Mouse (Mus musculus) heart, postnatal 36 days (tissue): Measurements from ENCODE around the gene Glcci1. TPM values are rescaled to one million over a fixed set of nuclear protein-coding genes. Genes with fewer than 3 reads are reported as not detected.

Source experiments
- DNase-seq, 2 experiments: peaks; one replicate each; pipeline ENCODE4 v3.0.0; 2021 to 2022
- intact Hi-C: fragments of 180-260 bp; cut with DNase I; formaldehyde crosslinking; loops from one replicate; pipeline ENCODE4 v1.15.1; 2025
- total RNA-seq, 2 experiments: library from RNA; stranded (reverse); gene quantifications; 2 replicates each; pipeline ENCODE4 v1.2.3; 2021

Gene Glcci1
- total RNA-seq, 2 experiments from 2014 or later, result 9.4 to 11.6 TPM

DNA sequence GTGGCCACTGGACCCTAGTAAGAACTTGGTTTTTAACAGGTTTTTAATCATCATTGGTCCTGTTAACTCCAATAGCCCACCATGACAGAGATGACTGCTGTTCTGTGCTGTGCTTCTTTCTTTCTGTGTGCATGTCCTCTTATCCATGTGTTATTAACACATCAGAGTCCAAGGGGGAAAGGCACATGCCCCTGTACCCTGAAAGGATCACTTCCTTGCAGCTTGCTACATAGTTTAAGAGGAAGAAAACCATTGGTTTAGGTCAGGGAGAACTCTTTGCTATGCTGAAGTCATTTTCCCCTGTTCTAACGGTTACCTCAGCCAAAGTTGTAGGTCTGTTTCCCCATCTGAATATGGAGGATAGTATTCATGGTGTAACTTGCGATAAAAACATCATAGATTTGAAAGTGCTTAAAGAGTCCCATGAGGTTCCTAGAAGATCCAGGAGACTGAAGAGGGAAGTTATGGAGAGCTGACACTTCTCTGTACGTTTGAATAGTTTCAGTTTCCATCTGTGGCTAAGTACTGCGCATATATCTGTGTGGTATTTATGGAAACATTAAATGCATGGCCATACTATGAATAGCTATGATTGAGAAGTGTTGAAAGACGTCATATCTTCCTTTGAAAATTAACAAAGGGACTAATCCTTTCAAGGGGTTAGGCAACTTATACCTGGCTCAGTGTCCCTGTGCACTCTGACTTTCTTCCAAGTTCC, 14.1 kb upstream of the Glcci1 start:
- no peak for DNase-seq
- intact Hi-C loops, result no loop called here

DNA sequence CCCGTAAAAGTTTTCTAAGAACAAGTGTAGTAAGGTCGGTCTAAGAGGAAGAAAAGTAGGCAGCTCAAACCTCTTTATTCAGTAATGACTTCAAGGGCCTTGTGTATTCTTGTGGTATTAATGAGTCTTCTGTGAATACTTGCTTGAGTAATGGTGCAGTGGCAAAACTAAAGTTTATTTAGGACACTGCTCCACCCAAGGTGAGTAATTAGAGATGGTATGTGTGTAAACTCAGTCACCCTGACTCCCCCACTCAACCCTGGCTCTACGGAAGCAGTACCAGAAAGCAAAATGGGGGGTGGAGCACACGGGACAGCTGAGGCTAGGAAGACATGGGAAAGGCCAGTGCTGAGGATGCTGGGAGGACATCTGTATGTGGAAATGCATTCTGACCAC, 13.6 kb upstream of the Glcci1 start:
- intact Hi-C loops, result no loop called here

DNA sequence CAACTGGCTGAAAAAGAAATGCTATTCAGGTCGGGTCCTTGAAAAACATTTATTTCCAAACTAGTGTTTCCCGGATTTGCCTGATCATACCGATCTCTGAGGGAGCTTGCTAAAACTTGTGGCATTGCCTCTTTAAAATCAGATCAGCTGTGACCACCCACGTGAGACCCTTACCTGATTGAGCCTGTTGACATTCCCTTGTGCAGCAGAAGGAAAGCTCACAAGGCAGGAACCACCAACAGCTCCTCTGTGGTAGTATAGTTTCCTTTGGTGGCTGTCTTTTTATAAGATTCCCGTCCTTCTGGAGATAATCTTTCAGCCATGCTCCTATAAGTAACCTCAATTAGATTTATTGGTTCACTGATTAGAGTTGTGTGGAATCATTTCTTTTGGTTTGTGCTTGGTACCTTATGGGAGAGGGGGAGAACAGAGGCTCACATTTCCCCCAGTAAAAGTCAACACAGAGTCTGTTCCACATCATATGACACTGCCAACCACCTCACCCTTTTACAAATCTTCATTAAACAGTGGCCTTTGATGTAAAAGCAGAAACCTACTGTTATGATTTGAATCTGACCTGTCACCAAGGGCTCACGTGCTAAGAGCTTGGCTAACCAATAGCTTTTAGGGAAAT, 12.0 kb upstream of the Glcci1 start:
- intact Hi-C loops, result no loop called here
- DNase-seq, result no peak

More for the DNA sequence above, 13.6 kb upstream of the Glcci1 start:
- no peak for DNase-seq

DNA sequence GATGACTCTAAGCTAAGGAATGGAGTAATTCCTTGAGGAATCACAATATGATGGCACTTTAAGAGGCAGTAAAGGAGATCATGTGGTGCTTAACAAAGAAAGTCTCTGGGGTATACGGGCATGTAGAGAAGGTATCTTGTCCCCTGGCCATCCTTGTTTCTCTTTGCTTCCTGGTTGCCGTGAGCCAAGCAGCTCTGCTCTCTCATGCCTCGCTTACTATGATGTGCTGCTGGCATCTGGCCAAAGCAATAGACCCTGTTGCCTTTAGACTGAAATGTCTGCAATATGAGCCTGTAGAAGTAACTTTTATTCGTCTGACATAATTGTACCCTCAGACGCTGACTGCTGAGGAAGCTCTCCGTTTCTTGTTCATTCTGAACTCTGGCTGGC, 11.5 kb upstream of the Glcci1 start:
- intact Hi-C loops, result no loop called here
- no peak for DNase-seq

DNA sequence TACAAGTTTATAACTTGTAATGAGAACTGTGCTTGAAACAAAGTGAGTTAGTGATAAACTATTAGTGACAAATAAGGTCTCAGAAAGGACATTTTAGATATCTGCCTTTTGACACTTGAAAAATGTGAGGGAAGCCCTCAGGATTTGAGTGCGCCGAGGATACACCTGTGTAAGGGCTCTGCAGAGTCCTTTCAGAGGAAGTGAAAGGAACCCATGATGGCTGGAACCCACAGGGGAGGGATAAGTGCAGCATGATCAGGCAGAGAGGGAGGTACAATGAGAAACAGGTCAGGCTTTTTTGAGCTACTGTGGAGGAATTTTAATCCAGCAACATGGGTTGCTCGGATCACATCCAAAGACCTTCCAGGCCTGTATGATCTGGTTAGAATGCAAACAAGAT, 10.4 kb upstream of the Glcci1 start:
- intact Hi-C loops, result no loop called here
- DNase-seq, result no peak

DNA sequence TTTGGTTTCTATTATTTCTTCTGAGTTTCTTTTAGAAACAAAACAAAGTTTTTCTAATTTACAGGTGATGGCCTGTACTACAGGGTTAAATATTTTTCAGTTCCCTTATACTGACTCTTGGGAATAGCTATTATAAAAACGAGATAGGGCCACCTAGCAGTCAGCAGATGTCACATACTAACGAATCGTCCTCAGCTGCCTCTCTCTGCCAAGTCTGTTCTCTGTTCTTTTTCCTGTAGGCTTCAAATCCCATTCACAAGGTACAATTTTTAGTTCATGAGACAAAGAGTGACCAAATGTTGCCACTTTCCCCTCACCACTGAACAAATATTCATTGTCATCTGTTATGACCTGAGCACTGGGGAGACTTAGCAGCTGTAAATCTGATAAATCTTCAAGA, 5.4 kb upstream of the Glcci1 start:
- DNase-seq, result no peak
- intact Hi-C loops, result loop anchor here (10.0 kb wide), 1 partner anchor 331 kb away; no protein-coding TSS in a partner anchor

DNA sequence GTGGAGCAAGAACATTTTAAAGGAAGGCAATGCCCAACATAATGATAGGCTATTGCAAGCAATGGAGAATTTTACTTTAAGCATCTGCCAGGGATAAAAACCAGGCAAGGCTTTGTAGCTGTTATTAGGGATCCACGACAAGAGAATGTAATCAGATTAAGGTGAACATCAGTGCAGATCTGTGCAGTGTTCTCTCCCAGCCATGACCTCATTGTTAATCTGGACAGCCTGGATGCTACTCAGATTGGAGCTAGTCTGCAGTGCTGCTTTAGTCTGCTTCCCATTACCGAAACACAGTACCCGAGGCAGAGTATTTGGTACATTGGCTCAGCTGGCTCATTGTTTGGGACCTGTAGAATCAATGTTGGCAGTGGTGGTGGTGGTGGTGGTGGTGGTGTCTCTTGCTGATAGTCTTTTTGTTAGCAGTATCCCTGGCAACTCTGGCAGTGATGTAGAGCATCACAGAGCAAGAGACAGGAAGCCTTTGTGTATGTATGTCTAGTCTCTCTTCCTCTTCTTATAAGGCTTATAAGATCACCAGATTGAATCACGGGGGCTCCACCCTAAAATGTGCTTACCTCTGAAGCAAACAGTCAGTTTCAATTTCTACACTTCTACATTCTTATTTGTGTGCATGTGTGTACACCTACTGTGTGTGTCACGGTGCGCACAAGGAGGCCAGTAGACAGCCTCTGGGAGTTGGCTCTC, 4.7 kb upstream of the Glcci1 start:
- intact Hi-C loops, result loop anchor here (5.0 to 10.0 kb wide), 3 partner anchors 232 to 330 kb away; partner anchors contain the start of gene Mios
- DNase-seq, result no peak

DNA sequence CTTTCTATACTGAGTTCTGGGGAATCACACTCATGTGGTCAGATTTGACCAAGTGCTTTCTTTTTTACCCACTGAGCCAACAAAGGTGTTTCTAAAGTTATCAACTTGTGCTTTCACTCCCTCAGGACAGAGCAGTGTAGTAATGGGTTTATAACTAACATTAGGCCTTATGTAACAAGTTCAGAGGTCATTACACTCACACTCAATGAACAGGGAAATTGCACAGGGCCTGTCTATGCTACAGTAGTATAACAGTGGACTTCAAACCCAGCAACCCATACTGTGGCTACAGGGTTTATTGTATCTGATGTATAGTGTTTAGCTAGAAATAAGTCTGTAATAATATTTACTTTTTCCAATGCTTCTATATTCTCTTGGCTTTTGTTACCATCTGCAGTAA, 2.8 kb upstream of the Glcci1 start:
- no peak for DNase-seq
- intact Hi-C loops, result loop anchor here (5.0 to 10.0 kb wide), 3 partner anchors 234 to 328 kb away; partner anchors contain the start of gene Mios

DNA sequence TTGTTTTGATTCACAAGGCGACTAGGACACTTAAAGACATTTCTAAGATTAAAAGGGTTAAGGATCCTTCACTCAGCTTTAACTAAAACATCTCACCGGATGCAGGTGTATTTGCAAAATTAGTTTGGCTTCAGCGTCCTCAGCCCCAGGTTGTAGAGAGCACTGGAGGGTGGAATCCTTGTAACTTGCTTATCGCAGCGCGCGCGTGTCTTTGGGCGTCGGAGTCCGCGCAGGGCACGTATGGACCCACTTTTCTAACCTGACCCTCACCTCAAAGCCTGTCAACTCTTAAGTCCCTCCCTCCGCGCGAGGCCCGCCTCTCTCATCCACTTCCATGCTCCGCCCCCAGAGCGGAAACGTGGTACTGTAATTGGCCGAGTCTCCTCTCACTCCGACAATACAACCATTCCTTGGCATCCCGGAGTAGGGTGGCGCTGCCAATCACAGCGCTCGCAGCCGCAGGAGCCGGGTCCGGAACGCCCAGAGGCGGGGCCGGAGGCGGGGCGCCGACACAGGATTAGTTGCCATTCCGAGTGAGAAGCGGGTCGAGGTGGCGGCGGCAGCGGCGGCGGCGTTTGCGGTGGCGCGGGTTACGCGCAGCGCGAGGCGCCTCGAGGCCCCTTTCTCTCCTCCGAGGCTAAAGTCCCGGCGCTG, 390 bp upstream of the Glcci1 start:
- DNase-seq, result peak; percentile 97 to 99
- intact Hi-C loops, result loop anchor here (5.0 to 10.0 kb wide), 3 partner anchors 237 to 326 kb away; partner anchors contain the start of gene Mios

DNA sequence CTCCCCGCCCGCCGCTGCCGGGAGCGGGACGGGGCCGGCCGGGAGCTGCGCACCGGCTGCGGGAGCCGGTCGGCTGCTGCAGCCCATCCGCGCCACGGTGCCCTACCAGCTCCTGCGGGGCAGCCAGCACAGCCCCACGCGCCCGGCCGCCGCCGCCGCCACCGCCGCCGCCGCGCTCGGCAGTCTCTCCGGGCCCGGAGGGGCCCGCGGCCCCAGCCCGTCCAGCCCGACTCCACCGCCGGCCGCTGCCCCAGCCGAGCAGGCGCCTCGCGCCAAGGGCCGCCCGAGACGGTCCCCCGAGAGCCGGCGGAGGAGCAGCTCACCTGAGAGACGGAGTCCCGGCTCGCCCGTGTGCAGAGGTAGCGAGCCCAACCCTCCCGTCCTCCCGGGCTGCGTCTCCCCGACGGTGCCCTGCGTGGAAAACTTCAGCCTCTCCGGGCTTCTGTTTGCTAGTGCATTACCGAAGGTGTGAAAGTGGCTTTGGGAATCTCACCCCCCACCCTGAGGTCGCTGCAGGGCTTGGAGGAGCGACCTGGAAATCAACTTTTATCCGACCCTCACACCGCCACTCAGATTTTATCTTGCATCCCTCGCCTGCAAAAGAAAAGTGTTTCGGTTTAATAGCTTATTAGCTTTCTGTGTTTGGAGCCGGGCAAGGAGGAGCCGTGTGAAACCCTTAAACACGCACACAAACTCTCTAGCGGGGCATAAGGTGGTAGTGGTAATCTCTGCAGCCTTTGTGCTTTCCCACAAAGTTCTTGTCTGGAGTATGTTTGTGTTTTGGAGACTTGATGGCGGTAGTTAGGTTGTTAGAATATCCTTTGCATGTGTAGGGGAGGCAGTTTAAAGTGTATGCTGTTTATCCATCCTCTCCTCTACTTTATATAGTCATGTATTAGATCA, 812 bp downstream of the Glcci1 start:
- DNase-seq, result peak; percentile 41 to 57
- intact Hi-C loops, result loop anchor here (5.0 to 10.0 kb wide), 5 partner anchors 182 to 325 kb away; partner anchors contain the start of genes Gm45062, Mios, Rpa3 and Umad1

DNA sequence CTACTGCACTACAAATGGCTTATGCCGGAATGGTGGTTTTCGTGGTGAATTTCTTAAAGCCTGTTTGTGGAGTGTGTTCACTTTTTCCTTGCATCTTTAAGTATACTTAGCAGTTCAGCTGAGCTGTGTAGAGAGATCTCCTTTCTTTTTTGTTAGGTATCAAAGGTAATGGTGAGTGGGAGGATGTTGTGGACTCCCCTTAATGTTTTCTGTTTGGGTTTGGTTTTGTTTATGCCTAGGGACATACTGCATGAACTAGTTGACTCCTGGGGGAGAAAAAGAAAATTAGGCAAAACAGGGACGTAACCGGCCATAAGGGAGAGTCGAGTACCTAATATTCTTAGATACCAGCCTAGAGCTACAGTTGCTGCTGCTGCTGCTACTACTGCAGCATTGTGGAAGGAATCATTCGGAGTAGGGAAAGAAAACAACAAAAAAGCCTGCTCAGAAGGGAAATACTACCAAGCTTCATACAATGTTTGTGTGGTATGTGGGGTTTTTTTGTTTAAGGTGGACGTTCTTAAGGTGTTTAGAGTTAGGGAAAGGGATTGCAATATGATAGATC, 1.5 kb downstream of the Glcci1 start:
- intact Hi-C loops, result loop anchor here (5.0 kb wide), 2 partner anchors 181 to 254 kb away; partner anchors contain the start of genes Gm45062, Rpa3 and Umad1
- DNase-seq, result no peak

DNA sequence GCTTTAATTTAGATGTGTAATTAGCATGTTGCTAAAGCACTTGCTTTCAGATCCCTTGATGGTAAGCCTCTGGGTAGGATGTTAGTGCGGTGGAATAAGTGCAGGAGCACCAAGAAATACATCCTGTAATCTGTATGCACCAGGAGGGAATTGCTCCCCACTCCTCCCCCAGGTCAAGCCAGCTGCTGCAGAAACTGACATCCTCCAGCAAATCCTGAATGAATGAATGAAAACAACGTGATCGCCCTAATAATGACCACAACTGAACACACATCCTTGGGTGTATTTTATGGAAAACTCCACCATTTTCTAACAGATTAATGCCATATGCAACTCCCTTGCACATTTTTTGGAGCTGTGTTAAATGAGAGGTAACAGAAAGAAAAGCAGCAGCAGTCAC, 2.0 kb downstream of the Glcci1 start:
- DNase-seq, result no peak
- intact Hi-C loops, result loop anchor here (5.0 kb wide), 2 partner anchors 181 to 254 kb away; partner anchors contain the start of genes Gm45062, Rpa3 and Umad1

DNA sequence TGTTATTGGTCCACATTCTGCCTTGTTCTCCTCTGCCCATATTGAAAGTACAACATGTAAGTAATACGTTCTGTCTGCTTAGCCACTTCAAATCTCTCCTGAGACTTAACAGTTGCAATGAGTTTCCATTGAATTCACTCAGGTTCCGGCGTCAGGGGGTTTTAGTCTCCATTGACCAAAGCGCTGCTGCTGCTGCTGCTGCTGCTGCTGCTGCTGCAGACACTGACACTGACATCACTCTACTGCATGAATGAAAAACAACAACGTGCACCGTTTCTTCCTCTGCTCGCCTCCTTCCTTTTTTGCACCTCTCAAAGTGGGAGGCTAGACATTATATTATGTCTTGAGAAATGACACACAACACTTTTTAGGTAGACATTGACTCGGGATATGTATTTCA, 3.0 kb downstream of the Glcci1 start:
- intact Hi-C loops, result loop anchor here (5.0 kb wide), 2 partner anchors 180 to 255 kb away; partner anchors contain the start of genes Gm45062, Rpa3 and Umad1
- no peak for DNase-seq

DNA sequence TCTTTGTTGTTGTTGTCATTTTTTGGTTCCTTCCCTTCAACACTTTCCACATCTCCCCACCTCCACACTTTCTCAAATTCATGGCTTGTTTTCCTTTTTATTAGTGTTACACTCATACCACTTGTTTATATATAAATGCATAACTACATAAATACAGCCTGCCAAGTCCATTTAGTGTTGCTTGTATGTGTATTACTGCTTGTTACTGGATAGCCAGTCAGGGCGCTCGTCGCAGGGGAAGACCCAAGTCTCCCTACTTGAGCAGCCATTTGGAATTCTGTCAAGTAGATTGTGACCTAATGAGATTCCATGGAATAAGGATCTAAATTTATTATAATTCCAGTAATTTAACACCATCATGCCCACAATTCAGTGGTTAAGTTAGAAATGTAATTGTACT, 10.3 kb downstream of the Glcci1 start:
- DNase-seq, result no peak
- intact Hi-C loops, result no loop called here

DNA sequence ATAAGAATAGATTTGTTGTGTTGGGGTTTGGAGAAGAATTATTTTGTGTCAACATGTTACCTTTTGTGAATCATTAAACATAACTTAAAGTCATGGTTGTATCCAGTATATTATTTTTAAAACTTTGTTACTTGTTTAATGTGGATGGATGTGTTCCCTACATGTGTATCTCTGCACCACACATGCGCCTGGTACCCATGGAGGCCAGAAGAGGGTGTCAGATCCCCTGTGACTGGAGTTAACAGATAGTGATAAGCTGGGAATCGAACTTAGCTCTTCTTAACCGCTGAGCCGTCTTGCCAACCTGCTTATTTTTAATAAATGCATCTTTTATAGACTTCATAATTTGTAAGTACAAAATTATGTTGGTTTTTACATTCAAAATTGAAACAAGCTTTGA, 11.8 kb downstream of the Glcci1 start:
- intact Hi-C loops, result no loop called here
- no peak for DNase-seq

DNA sequence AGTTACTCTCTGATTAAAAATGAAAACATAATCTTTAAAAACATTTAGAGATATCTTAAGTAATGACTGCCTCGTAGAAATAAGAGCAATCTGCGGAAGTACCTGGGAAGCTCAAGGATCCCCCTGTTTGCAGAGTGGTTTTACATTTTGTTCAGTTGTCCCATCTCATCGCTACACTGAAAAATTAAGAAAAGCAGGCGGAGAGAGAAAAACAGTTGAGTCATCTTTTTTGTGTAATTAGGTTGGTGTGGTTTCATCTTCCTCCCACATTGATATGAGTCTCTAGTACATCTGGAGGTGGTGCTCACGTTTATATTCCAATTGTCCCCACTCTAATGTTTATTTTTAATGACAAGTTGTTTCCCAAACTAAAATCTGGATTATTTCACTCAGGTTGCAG, 15.3 kb downstream of the Glcci1 start:
- intact Hi-C loops, result no loop called here
- DNase-seq, result no peak

DNA sequence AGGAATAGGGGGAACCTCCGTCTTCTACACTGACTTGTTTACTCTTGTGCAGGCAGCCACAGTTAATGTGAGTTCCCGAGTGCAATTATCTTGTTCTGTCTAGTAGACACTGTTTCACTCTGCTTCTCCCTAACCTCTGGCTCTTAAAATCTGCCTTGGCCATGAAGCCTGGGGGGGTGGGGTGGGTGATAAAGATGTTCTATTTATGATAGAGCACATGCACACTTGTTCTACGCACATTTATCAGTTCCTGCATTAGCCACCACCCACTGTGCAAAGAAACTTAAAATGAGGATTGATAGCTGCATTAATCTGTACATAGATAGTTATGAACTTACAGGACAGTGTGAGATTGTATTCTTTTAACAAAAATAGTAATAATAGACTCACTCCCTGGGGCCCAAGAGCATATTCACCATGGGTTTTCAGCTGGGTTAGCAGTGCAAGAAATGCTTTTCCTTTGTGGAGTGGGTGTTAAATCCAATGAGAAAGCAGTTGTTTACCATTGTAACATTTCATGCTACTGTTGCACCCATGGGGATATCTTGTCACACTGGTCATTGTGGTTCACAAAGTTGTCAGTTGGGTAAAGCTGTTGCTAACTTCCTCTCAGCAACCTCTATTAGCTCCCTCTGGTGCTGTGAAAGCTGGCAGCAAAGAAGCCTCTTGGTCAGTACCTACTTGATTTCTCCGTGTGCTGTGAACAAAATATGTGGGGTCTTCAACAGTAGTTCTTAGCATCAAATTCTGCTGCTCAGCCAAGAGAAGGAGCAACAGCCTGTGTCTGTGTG, 21.9 kb downstream of the Glcci1 start:
- no peak for DNase-seq
- intact Hi-C loops, result no loop called here

DNA sequence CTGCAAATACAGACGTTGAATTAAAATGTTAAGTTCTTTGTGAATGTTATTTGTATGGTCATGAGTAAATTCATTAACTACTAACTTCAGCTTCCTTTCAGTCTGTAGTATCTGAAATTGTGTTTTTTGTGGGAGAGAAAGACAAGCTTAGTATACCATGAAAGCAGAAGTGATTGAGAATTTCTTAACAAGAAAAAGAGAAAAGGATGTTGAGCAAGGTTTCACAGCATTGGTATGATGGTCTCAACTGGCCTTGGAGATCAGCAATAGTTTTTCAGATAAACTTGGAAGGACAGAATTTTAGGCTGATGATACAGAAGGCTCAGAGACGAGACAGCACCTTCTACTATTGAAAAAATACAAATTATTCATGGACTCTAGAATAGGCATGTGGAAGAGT, 27.5 kb downstream of the Glcci1 start:
- intact Hi-C loops, result no loop called here
- no peak for DNase-seq
